Mouse (Mus musculus) limb, embryonic 13.5 days (tissue): ENCODE results near the gene Hexim2. TPM values are rescaled to one million over a fixed set of nuclear protein-coding genes. Genes with fewer than 3 reads are reported as not detected.

ENCODE experiments used
- ATAC-seq: fragments of 200-750 bp; cut with Nextera tagmentation; 2 replicates; pipeline ENCODE4 v1.8.0; 2017; ENCODE audit warnings: low read depth, moderate number of reproducible peaks, moderate TSS enrichment; ENCODE audit not compliant: low FRiP score
- H3K27ac ChIP-seq: fragments of 300-500 bp; sonication (generic); 2 replicates; pipeline ENCODE4 v1.5.1; 2015; ENCODE audit warnings: inconsistent platforms, mild to moderate bottlenecking, moderate library complexity
- H3K27me3 ChIP-seq: fragments of 300-500 bp; sonication (generic); 2 replicates; pipeline ENCODE4 v1.6.1; 2015; ENCODE audit warnings: mild to moderate bottlenecking, inconsistent platforms
- H3K36me3 ChIP-seq: fragments of 300-500 bp; sonication (generic); 2 replicates; pipeline ENCODE4 v1.6.1; 2015; ENCODE audit warnings: inconsistent platforms, mild to moderate bottlenecking, moderate library complexity
- H3K4me1 ChIP-seq: fragments of 300-500 bp; sonication (generic); 2 replicates; pipeline ENCODE4 v1.6.1; 2015; ENCODE audit warnings: inconsistent platforms
- H3K4me2 ChIP-seq: fragments of 300-500 bp; sonication (generic); replicated peaks from 2 replicates; pipeline ENCODE4 v1.6.1; 2015; ENCODE audit warnings: inconsistent platforms, mild to moderate bottlenecking, moderate library complexity
- H3K4me3 ChIP-seq: fragments of 300-500 bp; sonication (generic); 2 replicates; pipeline ENCODE4 v1.5.1; 2015; ENCODE audit warnings: moderate library complexity, mild to moderate bottlenecking, inconsistent platforms
- H3K9ac ChIP-seq: fragments of 300-500 bp; sonication (generic); 2 replicates; pipeline ENCODE4 v1.6.1; 2015; ENCODE audit warnings: mild to moderate bottlenecking, inconsistent platforms
- H3K9me3 ChIP-seq: fragments of 300-500 bp; sonication (generic); 2 replicates; pipeline ENCODE4 v1.6.1; 2016; ENCODE audit warnings: inconsistent platforms
- WGBS: fragments of 180-500 bp; shearing (Covaris S2); methylation state at CpG from one replicate; pipeline ENCODE4 v1.1.7; 2015; 5-methylcytosine and 5-hydroxymethylcytosine counted together
- polyA plus RNA-seq: library from polyadenylated mRNA; unstranded; fragments of >200 nt; fragmentation: Nextera tagmentation; extraction: Ambion mirVana; gene quantifications from 2 replicates; pipeline ENCODE4 v1.2.1, GENCODE M21; 2015

Hexim2 gene
- polyA plus RNA-seq, 1 experiment from 2014 or later: 12.8 TPM

DNA sequence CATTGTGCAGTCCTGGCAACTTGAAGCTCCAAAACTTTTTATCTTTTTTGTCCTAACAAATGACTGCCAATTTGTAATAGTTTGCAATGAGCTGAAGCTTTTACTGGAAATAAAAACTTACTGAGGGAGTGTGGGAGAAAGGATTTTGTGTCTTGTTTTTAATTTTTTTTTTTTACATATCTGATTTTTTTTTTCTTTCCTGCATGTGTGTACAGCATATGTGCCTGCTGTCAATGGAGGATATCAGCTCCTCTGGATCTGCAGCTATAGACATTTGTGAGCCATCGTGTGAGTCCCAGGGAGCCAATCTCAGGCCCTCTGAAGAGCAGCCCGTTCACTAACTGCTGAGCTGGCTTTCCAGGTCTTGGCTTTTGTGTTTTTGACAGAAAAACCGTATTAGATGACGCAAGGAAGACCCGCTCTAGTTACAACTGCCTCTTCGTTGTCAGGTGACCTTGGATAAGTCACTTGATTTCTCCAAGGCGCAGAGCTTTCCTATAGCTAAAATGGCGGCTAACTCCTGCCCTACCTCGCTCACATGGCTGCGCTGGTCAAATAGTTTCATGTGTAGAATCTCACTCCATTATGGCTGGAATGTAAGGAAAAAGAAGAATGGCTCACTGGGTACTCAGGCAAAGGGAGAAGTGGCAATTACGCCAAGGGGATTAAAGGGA, 17.8 kb upstream of the Hexim2 start:
- Histone ChIP-seq H3K27me3 (0 out of 2 replicates have a peak, but pooled peaks cover 6% of the 10 kb centered on the region), H3K4me3 (peak overlapping the region; percentile 73), H3K9ac (peak overlapping the region; percentile 83), H3K4me1 (peaks cover 40% of the 10 kb centered on the region), H3K4me2 (peak overlapping the region; percentile 72), H3K9me3 (no peaks in the 10 kb centered on the region), H3K27ac (peak overlapping the region; percentile 94; the same call in 1 of the 2 replicates), H3K36me3 (no peaks in the 10 kb centered on the region)
- WGBS: 91% methylated on average over 11 of the region's 11 CpGs
- ATAC-seq: no peak

DNA sequence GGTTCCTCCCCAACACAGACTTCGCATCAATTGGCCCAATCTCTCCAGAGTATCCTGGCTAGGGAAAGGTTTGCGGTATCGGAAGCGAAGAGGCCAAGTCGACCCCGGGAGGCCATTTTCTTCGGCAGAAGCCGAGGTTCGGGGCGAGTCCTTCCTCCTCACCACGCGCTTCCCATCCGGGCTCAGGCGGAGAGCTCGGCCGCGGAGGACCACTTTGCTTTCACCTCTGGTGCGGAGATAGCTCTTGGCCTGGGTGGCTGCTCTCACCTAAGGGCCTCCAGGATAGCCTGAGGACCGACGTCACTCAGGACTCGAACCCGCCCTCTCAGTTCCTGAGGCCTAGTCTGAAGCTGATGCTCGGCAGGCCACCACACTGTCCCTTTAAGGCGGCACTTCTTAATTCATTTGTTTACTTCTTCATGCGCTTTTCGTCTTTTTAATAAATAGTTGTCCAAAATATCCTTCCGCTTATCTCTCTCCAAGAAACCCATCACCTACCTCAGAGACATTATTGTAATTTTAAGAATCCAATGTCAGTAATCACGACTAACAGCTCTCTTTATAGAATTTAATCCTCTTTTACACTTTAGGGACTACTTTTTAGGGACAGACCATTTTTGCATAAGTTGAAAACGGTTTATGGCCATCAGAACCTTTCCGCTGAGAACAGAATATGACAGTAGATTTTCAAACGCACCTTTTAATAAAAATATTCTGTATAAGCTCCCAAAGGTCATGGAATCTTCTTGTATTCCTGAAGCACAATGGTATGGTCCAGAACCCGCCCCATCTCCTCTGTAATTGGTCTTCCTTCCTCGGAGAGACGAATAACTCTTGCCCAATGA, 16.8 kb upstream of the Hexim2 start:
- peak overlapping the region; percentile 73 for H3K4me3 ChIP-seq
- 0 out of 2 replicates have a peak, but pooled peaks have one; percentile 42 for ATAC-seq
- no peaks in the 10 kb centered on the region for H3K9me3 ChIP-seq
- peak overlapping the region; percentile 83 for H3K9ac ChIP-seq
- H3K27me3 ChIP-seq: 0 out of 2 replicates have a peak, but pooled peaks cover 6% of the 10 kb centered on the region
- peak overlapping the region; percentile 94 for H3K27ac ChIP-seq
- peaks cover 40% of the 10 kb centered on the region for H3K4me1 ChIP-seq
- 1% methylated on average over 34 of the region's 34 CpGs for WGBS
- H3K4me2 ChIP-seq: peak overlapping the region; percentile 72
- H3K36me3 ChIP-seq: no peaks in the 10 kb centered on the region

DNA sequence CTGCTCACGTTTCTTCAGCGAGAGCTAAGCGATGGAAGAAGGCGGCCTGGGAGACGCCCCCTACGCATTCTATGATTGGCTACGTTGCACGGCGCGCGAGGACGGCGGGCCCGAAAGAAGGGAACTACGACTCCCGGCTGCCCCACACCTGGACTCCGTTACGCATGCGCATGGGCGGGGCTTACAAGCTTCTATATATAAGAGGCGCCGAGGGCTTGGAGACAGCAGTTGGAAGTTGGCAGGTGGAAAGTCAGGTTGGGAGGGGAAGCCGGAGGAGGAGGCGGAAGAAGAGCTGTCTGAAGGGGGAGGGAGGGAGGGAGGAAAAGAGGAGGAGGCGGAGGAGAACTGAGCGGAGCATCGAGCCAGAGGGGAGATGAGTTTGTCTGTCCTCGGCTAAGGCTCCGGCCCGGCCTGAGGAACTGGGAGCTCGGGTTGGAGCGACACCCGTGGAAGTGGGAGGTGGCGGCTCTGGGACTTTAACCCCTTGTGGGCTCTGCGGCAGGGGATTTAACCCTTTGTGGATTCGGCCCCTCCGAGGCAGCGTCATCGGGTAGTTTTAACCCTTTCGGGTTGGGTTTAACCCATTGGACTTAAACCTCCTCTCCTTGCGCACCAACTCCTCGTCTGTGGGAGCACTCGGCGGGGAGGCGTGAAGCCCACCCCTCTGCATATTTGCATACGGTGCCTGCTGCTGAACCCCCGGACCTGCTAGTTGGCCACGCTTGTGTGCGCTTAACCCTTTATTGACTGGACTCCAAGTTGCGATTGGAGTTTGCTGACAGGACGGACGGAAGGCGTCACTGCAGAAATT, 16.0 kb upstream of the Hexim2 start, which contains the start of gene Hexim1:
Gene Hexim1, plus strand, starts transcription at position 224 of the 811 bp plus-strand sequence.
- Histone ChIP-seq H3K27me3 (0 out of 2 replicates have a peak, but pooled peaks cover 2% of the 10 kb centered on the region), H3K4me2 (peak within 1 kb of the TSS; percentile 80), H3K9ac (peak within 1 kb of the TSS; percentile 83), H3K4me1 (peaks cover 37% of the 10 kb centered on the region), H3K9me3 (no peaks in the 10 kb centered on the region), H3K27ac (peak within 1 kb of the TSS; percentile 94), H3K36me3 (no peaks in the 10 kb centered on the region), H3K4me3 (peak within 1 kb of the TSS; percentile 73)
- peak; percentile 93 for ATAC-seq
- under 1% methylated on average over 53 of the region's 53 CpGs for WGBS

DNA sequence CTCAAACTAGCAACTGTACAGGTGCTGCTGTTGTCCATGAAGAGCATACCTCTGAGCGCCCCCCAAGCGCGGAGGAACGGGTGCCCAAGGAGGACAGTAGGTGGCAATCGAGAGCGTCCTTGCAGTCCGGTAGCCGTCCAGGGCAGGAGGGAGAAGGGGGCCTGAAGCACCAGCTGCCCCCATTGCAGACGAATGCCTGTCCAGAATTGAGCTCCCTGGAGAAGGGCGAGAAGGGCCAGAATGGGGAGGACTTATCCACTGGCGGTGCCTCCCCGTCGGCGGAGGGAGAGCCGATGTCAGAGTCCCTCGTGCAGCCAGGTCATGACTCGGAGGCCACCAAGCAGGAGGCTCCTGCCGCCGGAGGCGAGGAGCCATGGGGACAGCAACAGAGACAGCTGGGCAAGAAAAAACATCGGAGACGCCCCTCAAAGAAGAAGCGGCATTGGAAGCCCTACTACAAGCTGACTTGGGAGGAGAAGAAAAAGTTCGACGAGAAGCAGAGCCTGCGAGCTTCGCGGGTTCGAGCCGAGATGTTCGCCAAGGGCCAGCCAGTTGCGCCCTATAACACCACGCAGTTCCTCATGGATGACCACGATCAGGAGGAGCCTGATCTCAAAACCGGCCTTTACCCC, 15.2 kb upstream of the Hexim2 start:
- ATAC-seq: 0 out of 2 replicates have a peak, but pooled peaks have one; percentile 10
- H3K4me2 ChIP-seq: peak overlapping the region; percentile 80
- H3K4me1 ChIP-seq: peaks cover 29% of the 10 kb centered on the region
- under 1% methylated on average over 35 of the region's 35 CpGs for WGBS
- H3K9me3 ChIP-seq: no peaks in the 10 kb centered on the region
- H3K27me3 ChIP-seq: no peaks in the 10 kb centered on the region
- H3K9ac ChIP-seq: peak overlapping the region; percentile 74
- peak overlapping the region; percentile 81 for H3K27ac ChIP-seq
- H3K4me3 ChIP-seq: peak overlapping the region; percentile 73
- H3K36me3 ChIP-seq: no peaks in the 10 kb centered on the region

DNA sequence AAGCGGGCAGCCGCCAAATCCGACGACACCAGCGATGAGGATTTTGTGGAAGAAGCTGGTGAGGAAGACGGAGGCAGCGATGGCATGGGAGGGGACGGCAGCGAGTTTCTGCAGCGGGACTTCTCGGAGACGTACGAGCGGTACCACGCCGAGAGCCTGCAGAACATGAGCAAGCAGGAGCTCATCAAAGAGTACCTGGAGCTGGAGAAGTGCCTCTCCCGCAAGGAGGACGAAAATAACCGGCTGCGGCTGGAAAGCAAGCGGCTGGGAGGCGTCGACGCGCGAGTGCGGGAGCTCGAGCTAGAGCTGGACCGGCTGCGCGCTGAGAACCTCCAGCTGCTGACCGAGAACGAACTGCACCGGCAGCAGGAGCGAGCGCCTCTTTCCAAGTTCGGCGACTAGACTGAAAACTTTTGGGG, 14.6 kb upstream of the Hexim2 start:
- peak overlapping the region; percentile 73 for H3K4me3 ChIP-seq
- WGBS: under 1% methylated on average over 38 of the region's 38 CpGs
- peaks cover 24% of the 10 kb centered on the region for H3K4me1 ChIP-seq
- no peaks in the 10 kb centered on the region for H3K9me3 ChIP-seq
- H3K27me3 ChIP-seq: no peaks in the 10 kb centered on the region
- no peak for ATAC-seq
- peak overlapping the region; percentile 80 for H3K4me2 ChIP-seq
- H3K27ac ChIP-seq: peak overlapping the region; percentile 73
- peak overlapping the region; percentile 74 for H3K9ac ChIP-seq
- H3K36me3 ChIP-seq: no peaks in the 10 kb centered on the region

DNA sequence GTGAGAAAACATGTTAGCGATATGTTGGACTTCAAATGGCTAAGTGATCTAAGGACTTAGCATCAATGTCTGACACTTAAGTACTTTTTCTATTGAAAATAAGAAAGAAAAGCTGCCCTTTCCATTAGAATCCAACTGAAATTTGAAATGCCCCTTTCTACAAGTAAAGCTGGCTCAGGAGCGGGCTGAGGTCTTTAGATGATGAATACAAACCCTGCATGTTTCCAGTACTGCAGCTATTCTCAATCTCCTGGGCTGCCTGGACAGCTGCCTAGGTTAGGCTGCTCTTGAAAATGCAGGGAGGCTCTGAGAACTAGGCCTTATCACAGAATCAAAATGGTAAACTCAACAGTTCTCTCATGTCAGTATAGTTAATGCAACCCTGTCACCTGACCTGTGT, 13.4 kb upstream of the Hexim2 start:
- 94% methylated on average over 2 of the region's 2 CpGs for WGBS
- ATAC-seq: no peak
- Histone ChIP-seq H3K27me3 (no peaks in the 10 kb centered on the region), H3K9me3 (no peaks in the 10 kb centered on the region), H3K4me1 (peaks cover 18% of the 10 kb centered on the region), H3K27ac (no peak overlapping the region), H3K9ac (peak overlapping the region; percentile 35; the same call in 1 of the 2 replicates), H3K36me3 (no peaks in the 10 kb centered on the region), H3K4me2 (peak overlapping the region; percentile 80), H3K4me3 (peak overlapping the region; percentile 73)

DNA sequence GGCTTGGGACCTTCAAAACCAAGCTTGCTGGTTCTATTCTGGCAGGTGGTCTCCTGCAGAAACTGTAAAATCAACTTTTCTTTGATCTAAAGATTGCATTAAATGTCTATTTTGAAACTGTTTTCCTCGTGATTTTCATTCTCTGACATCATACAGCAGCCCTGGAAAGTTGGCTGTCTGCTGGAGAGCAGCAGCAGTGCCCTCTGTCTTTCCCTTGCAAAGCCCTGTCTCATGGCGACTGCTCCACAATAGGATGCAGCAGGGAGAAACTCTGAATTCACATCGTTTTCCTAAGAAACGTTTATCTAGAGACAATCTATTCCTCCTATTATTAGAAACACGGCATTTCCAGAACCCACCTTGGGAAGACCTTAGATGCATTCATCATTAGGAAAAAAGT, 12.6 kb upstream of the Hexim2 start:
- ATAC-seq: no peak
- no peaks in the 10 kb centered on the region for H3K9me3 ChIP-seq
- WGBS: 51% methylated on average over 5 of the region's 5 CpGs
- H3K27me3 ChIP-seq: no peaks in the 10 kb centered on the region
- H3K4me3 ChIP-seq: no peak overlapping the region
- H3K9ac ChIP-seq: no peak overlapping the region
- no peak overlapping the region for H3K4me2 ChIP-seq
- no peak overlapping the region for H3K27ac ChIP-seq
- no peaks in the 10 kb centered on the region for H3K36me3 ChIP-seq
- peaks cover 15% of the 10 kb centered on the region for H3K4me1 ChIP-seq

DNA sequence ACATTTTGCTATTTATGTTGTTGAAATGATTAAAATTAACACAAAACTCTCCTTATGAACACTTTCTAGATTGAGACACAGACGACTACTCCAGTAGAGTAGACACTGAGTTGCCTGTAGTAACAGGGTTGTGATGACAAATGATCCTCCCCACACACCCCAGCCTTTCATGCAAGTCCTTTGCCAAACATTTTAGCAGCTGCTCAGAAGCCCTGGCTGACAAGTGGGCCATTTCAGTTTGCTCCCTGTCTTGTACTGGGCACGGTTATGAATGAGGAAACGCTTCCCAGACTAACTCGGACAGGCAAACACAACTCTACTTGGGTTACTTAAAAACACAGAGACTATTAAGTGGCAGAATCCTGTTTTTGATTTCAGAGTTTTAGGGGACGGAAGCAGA, 11.9 kb upstream of the Hexim2 start:
- no peak overlapping the region for H3K4me2 ChIP-seq
- H3K27me3 ChIP-seq: no peaks in the 10 kb centered on the region
- H3K4me3 ChIP-seq: no peak overlapping the region
- no peak for ATAC-seq
- no peak overlapping the region for H3K27ac ChIP-seq
- 69% methylated on average over 5 of the region's 5 CpGs for WGBS
- no peaks in the 10 kb centered on the region for H3K36me3 ChIP-seq
- no peak overlapping the region for H3K9ac ChIP-seq
- H3K9me3 ChIP-seq: no peaks in the 10 kb centered on the region
- peaks cover 11% of the 10 kb centered on the region for H3K4me1 ChIP-seq

DNA sequence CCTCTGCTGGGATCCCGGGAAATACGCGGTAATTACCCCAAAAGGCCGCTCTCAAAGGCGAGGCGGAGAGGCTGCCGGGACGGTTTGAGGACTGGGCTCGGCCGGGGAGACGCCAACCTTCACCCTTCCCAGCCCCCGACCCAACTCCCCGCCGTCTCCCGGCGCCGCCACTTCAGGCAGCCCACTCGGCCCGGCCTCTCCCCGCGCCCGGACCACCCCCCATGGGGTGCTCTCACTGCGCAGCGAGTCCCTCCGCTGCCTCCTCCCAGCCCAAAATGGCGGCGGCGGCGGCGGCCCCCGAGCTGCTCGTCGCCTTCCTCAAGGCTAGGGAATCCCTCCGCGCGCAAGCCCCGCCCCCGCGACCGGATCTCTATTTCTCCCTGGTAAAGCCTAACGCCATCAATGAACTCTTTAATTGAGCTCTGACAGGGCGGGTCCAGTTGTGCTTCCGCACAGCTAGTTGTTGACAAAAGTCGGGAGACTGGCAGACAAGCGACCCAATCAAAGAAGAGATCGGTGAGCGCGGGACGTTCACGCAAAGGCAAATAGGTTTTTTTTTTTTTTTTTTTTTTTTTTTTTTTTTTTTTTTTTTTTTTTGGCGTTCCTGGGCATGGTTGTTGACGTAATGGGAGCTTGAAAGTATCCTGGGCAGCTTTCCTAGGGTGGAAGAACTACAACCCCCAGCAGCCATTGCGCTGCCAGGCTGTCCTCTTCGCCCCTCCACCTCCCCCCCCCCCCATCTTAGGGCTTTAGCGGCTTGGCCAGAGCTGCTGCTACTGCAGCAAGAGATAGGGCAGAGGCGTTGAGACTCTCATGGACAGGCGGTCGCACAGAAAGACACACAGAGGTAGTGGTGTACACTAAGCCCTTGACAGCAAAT, 587 bp downstream of the Hexim2 start:
- under 1% methylated on average over 57 of the region's 58 CpGs for WGBS
- no peaks in the 10 kb centered on the region for H3K27me3 ChIP-seq
- H3K4me2 ChIP-seq: peak overlapping the region; percentile 82
- H3K9ac ChIP-seq: peak overlapping the region; percentile 99
- H3K27ac ChIP-seq: peak overlapping the region; percentile 99
- peaks cover 34% of the 10 kb centered on the region for H3K4me1 ChIP-seq
- H3K36me3 ChIP-seq: peaks cover 5% of the 10 kb centered on the region; the same call in 1 of the 2 replicates
- peak; percentile 94 for ATAC-seq
- no peaks in the 10 kb centered on the region for H3K9me3 ChIP-seq
- peak overlapping the region; percentile 93 for H3K4me3 ChIP-seq

DNA sequence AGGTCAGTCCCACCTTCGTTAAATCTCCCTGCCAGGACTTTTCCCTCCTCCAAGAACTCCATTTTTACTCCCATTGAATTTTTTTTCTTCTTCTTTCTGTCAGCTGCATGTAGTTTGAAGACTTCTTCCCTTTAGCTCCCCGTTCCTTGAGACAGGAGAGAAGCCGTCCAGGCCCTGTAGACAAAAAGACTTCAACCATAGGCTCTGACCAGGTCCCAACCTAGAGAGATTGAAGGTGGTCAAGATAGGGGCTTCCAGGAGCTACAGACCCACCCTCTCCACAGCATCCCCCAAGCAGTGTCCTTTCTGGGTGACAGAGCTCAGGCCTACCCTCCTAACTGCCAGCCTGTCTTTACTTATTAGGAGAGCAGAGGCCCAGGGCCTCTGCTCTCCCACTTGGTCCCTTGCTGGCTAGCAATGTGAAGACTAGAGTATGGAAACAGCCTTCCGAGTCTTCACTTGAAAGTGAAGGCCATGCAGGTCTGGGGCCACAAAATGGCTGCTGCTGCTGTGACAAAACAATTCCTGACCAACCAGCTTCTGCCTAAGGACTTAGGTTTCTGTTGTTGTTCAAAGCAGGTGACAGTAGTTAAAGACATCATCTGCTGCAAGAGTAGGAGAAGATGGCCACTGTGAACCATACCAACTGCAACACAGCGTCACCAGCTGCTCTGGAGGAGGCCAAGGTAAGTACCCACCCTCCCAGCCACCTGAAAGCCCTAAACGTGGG, 1.4 kb downstream of the Hexim2 start:
- Histone ChIP-seq H3K4me3 (peak overlapping the region; percentile 93), H3K27me3 (no peaks in the 10 kb centered on the region), H3K9ac (peak overlapping the region; percentile 64), H3K27ac (peak overlapping the region; percentile 74), H3K4me2 (peak overlapping the region; percentile 67), H3K4me1 (peaks cover 34% of the 10 kb centered on the region), H3K36me3 (peaks cover 10% of the 10 kb centered on the region), H3K9me3 (no peaks in the 10 kb centered on the region)
- ATAC-seq: no peak
- 54% methylated on average over 6 of the region's 6 CpGs for WGBS
